Mouse (Mus musculus) induced T-regulatory cell, adult 2 months (primary cell): ENCODE measurements around the gene Flrt1.
"Not testable (repeated sequence)": the region's sequence is repeated elsewhere in the genome, so short reads cannot be mapped to it uniquely, and the experiment has no call there.

Experiments
- DNase-seq: peaks from one replicate; pipeline ENCODE4 v3.0.0-alpha.2; 2012; ENCODE audit warnings: low read depth

The Flrt1 gene

DNA sequence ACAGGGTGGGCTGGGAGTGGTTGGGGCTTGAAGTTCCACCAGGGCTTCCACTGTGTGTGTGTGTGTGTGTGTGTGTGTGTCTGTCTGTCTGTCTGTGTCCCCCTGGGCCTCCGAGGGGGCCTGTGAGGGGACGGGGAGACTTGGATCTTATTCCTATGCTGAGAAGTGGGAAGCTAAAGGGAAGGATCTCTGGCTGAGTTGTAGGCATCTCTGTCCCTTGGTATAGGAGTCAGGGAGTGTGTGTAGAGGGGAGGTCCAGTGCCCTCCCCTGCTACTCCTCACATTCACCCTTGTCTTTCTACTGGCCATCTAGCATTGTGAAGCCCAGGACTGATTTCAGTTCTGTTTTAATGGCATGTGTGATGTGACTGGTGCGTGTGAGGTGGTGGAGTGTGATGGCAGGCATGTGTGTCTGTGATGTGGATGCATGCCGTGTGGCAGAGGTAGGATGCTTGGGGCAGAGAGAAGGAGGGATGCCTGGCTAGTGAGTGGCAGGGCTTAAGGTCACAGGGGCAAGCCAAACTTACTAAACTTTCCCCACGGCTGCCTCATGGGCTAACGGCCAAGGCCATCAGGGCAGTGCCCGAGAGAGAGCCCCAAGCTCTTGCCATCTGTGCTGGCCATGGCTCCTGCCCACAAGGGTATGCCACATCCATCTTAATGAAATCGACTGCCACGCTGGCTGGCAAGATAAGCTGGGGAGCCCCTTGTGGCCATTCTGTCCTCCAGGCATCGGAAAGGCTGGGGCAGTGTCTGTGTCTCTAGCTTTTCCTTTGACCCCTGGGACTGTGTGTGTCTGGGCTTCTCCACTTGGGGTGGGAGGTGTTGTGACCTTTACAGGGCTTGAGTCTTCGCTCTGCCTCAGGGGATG is 36.6 kb downstream of the Flrt1 start:
- DNase-seq, result no peak

- DNase-seq, result peak; percentile 82
Measured at GRCm38 (mm10) chr19:7068136-7068535, 37.4 kb downstream of the Flrt1 start.

GRCm38 (mm10) chr19:7067344-7068050 is 38.0 kb downstream of the Flrt1 start:
- DNase-seq, result no peak

- DNase-seq, result no peak
Measured at GRCm38 (mm10) chr19:7066828-7067342, 38.6 kb downstream of the Flrt1 start.

GRCm38 (mm10) chr19:7066034-7066827 is 39.3 kb downstream of the Flrt1 start:
- DNase-seq, result peak; percentile 57

GRCm38 (mm10) chr19:7064571-7064970 is 41.0 kb downstream of the Flrt1 start:
- DNase-seq, result peak; percentile 89

DNA sequence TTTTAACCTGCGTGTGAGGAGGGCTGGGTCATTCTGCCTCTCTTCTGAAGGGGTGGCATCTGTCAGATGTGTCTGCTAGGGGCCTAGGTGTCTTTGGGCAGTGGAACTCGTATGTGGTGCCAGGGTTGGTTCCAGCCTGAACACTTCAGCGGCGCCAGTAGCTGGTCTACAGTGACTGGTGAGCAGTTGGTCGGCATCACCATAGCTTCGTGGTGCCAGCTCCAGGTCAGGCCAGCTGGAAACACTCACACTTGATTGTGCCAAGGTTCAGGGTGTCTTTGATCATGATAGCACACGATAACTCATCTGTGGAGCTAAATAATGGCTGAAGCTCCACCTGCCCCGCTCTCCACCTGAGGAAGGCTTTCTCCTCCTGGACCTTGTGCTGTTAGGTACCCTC is 42.6 kb downstream of the Flrt1 start:
- DNase-seq, result no peak

GRCm38 (mm10) chr19:7062110-7062509 is 43.4 kb downstream of the Flrt1 start:
- DNase-seq, result no peak

DNA sequence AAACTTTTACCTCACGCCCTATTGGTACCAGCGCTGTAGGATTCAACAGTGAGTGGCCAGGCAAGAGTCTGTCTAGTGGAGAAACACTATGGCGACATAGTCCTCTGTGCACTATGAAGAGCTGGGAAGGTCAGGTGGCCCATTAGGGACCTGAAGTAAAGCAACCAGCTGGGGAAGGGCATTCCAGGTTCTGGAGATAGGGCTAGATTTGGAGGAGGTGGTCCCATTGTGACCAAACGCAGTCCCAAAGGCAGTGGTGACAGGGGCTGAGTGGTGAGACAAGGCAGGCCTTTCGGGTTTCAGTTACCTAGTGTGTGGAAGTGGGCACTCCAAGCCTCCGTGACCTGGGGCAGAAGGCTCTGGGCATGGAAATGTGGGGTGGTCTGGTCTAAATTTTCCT is 47.0 kb downstream of the Flrt1 start:
- no peak for DNase-seq

DNA sequence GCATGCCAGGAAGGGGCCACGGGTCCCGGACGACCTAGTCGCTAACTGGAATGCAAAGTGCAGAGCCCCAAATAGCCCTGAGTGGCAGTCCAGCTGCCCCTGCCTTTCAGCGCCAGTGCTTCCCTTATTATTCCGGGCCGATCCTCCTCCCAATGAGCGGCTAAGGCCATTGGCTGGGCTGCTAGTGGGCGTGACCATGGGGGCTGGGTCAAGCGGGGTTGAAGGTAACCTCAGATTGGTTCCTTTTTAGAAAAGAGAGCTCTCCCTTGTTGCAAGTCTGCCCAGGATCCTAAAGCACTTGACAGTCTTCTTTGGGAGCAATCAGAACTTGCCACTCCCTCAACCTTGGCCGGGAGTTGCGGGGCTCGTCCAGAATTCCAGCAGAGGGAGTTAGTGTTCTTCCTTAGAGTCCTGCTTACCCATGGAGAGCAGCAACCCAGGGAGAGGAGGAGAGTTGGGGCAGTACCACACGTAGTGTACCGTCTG is 47.8 kb downstream of the Flrt1 start:
- DNase-seq, result peak; percentile 84

DNA sequence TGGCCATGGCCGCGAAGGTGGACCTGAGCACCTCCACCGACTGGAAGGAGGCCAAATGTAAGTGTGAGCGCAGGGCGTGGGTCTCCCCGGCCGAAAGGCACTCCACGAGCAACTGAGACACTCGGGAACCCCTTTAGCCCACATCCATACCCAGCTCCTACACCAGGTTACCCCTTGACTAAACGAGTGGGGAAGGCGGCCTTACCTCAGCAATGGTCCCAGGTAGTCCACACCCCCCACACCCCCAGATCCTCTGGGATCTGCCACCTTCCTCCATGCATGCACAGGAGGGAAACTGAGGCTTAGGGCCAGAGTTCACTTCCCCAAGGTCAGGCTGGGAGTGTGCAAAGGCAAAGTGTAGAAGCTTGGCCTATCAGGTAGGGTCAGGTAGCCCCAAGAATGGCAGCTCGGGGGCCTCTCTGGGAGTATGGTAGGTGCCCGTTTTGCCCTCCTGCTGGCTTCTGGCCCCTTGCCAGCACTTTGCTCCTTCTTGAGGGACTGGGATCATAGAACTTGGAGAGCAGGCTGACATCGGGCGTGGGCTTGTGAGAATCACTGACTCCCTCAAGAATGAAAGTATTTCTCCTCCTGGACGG is 48.3 kb downstream of the Flrt1 start:
- DNase-seq, result no peak

DNA sequence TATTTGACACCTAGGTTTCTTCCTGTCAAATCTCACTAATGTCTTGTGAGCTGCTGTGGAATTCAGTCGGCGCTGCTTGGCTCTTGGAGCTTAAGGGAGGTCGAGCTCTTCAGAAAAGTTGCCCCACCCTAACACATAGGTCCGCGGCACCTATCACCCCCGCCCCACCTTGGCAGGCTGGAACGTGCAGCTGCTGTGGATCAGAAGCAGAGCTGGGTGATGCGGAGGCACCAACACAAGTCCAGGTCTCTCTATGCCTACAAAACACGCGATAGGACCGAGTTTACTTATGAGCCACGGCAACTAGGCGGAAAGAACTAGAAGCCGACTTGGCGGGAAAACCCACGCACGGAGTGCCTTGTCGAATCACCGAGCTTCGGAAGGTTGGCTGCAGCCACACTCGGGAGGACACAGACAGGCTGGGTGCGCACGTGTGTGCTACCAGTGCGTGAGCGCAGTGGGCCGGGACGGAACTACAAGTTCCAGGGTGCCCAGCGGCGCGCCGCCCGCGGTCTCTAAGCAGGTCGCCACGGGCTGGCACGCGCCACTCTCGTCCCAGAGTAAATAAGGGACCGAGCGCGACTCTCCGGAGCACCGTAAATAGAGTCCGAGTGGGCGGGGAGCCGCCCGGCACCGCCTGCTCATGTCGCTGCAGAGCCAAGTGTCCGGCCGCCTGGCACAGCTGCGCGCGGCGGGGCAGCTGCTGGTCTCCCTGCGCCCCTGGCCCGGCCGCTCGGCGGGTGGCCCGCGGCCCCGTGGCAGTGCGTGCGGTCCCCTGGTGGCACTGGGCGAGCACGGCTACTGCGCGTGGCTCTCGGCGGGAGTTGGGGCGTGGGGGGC is 49.1 kb downstream of the Flrt1 start, which contains the start of gene Macrod1:
TSS of gene Macrod1 (plus strand) at position 563 of the 840 bp plus-strand sequence.
- DNase-seq, result peak; percentile 86

DNA sequence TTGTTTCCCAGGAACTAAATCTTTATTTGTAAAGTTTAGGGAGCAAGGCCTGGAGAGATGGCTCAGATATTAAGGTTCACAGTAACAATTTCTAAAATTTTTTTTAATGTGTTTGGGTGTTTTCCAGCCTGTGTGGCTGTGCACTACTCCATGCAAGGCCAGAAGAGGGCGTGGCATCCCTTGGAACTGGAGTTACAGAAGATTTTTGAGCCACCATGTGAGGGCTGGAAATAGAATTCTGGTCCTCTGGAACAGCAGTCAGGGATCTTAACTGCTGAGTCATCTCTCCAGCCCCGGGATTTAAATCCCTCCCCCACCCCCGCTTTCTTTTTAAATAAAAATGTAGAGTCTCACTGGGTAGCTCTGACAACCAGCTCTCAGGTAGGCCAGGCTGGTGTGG is 50.4 kb downstream of the Flrt1 start:
- DNase-seq, result peak; percentile 21

- DNase-seq, result no peak
Measured at GRCm38 (mm10) chr19:7054772-7055171, 50.8 kb downstream of the Flrt1 start.

- DNase-seq, result not testable (repeated sequence)
Measured at GRCm38 (mm10) chr19:7053382-7053781, 52.1 kb downstream of the Flrt1 start.

GRCm38 (mm10) chr19:7044706-7045105 is 60.8 kb downstream of the Flrt1 start:
- DNase-seq, result no peak

- DNase-seq, result no peak
Measured at GRCm38 (mm10) chr19:7044279-7044678, 61.2 kb downstream of the Flrt1 start.
